Mouse (Mus musculus): ENCODE data around the gene Sys1.

Sys1 gene

DNA sequence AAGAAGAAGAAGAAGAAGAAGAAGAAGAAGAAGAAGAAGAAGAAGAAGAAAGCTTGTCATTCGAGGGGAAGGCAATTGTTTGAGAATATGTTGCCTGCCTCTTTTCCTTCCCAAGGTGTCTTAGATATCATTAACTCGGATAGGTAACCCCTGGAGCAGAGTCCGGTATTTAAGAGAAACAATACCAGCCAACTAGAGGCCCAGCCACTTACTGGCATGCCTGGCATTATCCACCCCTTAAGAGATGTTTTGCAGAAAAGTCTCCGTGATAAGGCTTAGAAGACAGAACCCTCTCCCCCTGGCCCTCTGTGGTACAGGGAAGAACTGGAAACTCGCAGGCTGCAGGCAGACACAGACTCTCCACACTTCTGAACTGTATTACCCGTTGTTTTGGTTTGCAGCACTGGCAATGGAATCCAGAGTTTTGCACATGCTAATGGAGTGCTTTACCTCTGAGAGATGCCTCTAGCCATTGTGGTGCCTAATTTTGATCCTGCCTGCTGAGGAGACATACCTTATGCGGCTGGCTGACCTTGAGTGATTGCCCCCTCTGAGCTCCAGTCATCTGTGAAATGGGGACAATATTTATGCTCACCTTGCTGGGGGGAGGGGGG, 2.8 kb upstream of the Sys1 start:
- DNase-seq, result no peak

- DNase-seq, result no peak
These were observed 1.9 kb upstream of the Sys1 start for GRCm38 (mm10) chr2:164454846-164455245.

DNA sequence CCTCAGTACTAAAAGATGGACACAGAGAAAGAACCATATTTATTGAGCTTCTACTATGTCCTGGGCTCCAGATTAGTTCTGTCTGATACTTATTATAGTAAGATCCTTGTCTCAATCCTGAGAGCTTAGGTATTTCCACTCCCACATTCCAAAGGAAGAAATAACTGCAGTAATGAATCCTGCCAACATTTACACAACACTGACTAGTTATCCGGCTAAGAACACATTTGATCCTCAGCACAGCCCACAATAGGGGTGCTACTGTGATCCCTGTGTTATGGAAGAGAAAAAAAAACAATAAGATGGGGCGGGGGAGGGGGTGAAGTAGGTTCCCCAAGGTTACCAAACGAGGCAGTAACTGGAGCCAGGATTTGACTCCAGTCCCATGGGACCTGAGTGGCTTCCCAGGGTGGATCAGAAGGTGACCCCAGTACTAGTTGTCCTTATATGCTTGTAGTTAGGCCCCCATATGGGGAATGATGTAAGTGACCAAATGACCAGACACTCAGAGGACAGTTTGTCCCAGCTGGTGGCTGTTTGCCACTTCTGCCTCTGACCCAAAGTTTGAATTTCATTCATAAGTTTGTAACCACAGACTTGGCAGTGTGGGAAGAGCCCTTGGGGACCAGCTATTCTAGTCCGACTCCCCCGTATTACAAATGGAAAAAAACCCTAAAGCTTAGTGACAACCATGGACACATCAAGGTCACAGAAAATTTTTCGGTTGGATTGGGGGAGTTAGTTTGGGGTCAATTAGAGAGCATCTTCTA, 1.2 kb upstream of the Sys1 start:
- DNase-seq, result no peak

- no peak for DNase-seq
These were observed 351 bp upstream of the Sys1 start for GRCm38 (mm10) chr2:164456413-164456812.

- no peak for DNase-seq
These were observed 1.2 kb downstream of the Sys1 start for GRCm38 (mm10) chr2:164457942-164458341.

DNA sequence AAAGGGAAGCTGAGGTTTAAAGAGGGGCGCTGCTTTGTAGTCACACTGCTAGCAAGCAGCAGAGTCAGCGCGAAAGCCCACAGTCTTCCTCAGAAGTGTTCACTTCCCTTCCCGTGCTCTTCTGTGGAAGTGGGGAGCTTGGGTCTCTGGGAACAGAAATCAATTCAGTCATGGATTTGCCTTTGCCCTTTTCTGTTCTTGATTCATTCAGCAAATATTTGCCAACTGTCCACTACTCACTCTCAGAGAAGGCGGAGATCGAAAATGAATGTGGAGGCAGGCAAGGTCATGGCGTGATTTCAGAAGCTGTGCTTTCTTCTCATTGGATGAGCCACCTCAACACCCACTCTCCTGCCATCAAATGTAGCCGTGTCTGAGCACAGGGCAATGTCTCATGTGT, 1.8 kb downstream of the Sys1 start:
- no peak for DNase-seq

- DNase-seq, result peak; percentile 96
These were observed 4.2 kb downstream of the Sys1 start, which contains the start of gene Gm20458 for GRCm38 (mm10) chr2:164460745-164461551. Gene Gm20458 (plus strand): TSS chr2:164460967.

- no peak for DNase-seq
These were observed 8.4 kb downstream of the Sys1 start for GRCm38 (mm10) chr2:164465161-164465560.

DNA sequence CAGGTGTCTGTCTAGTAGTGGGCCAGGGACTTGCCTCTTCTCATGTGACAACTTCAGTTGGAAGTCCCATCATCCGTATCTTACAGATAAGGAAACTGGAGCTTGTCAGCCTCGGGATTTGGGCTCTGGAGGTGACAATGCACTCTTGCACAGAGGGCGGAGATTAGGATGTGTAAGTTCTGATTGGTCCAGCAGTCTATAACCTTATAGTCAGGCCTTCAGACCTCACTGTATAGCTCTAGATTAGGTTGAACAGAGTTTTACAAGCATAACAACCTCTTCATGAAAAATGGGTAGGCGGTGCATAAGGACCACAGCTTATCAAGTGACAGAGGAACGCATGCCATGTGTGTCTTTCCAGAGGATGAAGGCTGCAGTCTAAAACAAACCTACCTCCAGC, 10.0 kb downstream of the Sys1 start:
- no peak for DNase-seq

DNA sequence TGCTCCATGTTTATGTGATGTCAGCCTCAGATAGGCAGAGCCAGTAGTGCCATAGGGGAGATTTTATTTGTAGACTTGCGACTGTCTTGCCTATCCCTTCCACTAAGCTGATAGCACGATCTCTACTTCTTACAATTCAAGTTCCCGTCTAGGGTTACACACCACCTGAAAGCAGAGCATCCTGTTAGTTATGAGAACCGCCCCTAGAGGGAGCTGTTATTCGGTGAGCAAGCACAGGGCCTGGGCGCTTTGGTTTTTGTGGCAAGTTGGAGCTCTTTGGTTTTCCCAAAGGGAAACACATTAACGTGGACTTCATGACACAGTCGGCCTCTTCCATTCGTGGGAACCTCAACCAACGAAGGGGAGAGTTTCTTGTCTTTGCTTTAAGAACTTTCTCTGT, 13.5 kb downstream of the Sys1 start:
- peak; percentile 65 for DNase-seq

- DNase-seq, result no peak
These were observed 16.9 kb downstream of the Sys1 start, which contains the start of gene Trp53tg5 for GRCm38 (mm10) chr2:164473624-164474023. Gene Trp53tg5 (minus strand): TSS chr2:164473724.

DNA sequence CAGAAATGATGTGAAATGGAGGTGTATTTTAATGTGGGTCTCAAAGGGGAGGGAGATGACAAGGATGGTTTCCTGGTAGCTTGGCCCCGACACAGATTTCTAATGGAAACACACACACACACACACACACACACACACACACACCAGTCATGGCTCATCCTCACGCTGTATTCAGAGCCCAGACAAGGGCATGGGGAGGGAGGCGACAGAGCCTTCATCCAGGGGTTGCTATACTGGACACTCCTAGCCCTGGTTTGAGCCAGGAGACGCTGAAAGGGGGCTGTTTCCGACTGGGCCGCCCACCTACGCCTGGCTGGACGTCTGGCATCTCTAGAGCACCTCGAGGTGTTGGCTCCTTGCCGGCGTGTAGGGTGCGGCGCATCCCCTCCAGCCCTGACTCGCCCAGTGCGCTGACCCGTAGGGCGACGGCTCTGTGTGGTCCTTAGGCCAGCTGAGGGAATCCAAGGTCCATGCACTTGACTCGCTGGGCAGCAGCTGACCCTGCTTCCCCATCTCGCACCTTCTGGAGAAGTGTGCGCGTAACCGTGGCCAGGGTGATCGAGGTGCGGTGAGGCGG, 29.0 kb downstream of the Sys1 start, which contains the start of gene Dbndd2:
Dbndd2 (plus strand) TSS at position 426 of the 577 bp plus-strand sequence.
- no peak for DNase-seq

- DNase-seq, result peak; percentile 13
These were observed 29.7 kb downstream of the Sys1 start for GRCm38 (mm10) chr2:164486258-164487114.

DNA sequence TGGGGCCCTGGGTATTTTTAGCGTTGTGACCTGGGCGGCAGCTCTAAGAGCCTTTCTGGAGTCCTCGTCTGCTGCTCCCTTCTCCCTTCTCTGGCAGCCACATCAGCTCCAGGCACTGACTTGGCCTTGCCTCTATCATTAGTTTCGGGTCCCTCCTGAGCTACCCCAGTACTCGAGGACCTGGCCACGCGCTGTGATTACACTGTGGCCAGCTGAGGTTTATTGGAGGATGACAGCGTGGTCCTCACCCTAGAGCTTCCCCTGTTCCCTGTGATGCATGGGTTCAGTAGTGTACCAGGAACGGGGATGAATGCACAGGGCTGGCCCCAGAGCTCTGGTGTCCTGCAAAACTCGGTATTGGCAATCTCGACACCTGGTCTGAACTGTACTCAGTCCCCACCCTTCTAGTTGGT, 30.4 kb downstream of the Sys1 start:
- DNase-seq, result no peak

DNA sequence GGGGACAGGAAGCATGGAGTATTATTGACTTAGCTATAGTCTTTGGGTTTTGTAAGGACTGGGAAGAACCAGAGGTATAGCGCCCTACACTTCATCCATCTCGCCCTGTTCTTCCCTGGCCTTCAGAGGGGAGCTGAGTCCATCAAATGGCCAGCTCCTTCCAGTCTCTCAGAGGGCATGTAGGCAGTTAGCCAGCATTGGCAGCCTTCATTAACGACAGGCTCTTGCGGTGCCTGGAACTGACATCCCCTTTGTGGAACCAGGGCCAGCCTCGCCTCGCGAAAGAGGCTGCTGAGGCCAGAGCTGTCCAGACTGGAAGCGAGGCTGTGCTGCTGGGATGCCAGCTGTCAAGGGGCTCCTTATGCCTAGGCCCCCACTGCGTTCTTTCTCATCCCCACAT, 31.0 kb downstream of the Sys1 start:
- DNase-seq, result no peak

GRCm38 (mm10) chr2:164494126-164494525, 37.4 kb downstream of the Sys1 start:
- no peak for DNase-seq

GRCm38 (mm10) chr2:164496331-164496730, 39.6 kb downstream of the Sys1 start:
- no peak for DNase-seq

- peak; percentile 88 for DNase-seq
These were observed 40.3 kb downstream of the Sys1 start, which contains the start of gene Pigt for GRCm38 (mm10) chr2:164496847-164497690. Gene Pigt (plus strand): TSS chr2:164497520.

DNA sequence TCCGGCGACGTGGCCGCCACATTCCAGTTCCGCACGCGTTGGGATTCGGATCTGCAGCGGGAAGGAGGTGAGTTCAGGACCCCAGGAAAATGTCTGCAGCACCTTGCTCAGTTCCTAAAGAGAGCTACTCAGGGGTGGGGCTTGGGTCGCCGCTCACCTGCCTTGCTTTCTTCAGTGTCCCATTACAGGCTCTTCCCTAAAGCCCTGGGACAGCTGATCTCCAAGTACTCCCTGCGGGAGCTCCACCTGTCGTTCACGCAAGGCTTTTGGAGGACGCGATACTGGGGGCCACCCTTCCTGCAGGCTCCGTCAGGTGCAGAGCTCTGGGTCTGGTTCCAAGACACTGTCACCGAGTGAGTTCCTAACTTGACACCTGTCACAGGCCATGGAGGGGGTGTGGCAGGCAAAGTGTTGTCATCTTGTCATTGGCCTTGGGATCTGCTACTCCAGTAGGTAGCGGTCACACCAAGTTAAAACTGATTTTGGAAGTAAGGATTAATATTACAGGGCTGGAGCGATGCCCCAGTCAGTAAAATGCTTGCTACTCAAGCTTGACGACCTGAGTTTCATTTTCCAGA, 41.0 kb downstream of the Sys1 start:
- peak; percentile 42 for DNase-seq

DNA sequence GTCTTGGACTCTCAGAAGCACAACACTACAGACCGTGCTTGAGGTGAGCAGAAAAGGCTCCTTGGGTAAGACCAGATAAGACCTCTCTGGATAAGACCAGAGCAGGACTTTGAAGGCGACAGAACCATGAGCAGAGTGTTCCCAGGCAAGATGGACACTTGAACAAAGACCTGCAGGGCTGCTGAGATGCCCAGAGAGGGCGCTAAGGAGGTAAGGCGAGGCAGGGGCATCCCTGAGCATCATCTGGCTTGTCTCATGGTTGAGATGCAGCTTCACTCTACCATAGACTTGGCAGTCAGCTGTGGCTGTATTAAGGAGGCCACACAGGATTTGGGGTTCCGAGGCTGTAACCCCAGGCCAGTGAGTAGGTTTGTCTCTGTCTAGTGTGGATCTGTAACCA, 42.6 kb downstream of the Sys1 start:
- DNase-seq, result no peak

- DNase-seq, result no peak
These were observed 43.7 kb downstream of the Sys1 start for GRCm38 (mm10) chr2:164500511-164500910.

Measured in thymus, postnatal 14 days (tissue).